Mouse (Mus musculus) neural tube, embryonic 13.5 days (tissue): ENCODE results near the gene Gm20388. TPM values are rescaled to one million over a fixed set of nuclear protein-coding genes. Genes with fewer than 3 reads are reported as not detected.

Experiments
- ATAC-seq: fragments of 200-750 bp; cut with Nextera tagmentation; 2 replicates; pipeline ENCODE4 v1.8.0; 2017; ENCODE audit warnings: low read depth, mild to moderate bottlenecking, moderate TSS enrichment, moderate library complexity
- H3K27ac ChIP-seq: fragments of 300-500 bp; sonication (generic); replicated peaks from 2 replicates; pipeline ENCODE4 v1.5.1; 2015; ENCODE audit warnings: moderate library complexity, mild to moderate bottlenecking, inconsistent platforms
- H3K27me3 ChIP-seq: fragments of 300-500 bp; sonication (generic); 2 replicates; pipeline ENCODE4 v1.6.1; 2015; ENCODE audit warnings: mild to moderate bottlenecking, inconsistent platforms
- H3K36me3 ChIP-seq: fragments of 300-500 bp; sonication (generic); 2 replicates; pipeline ENCODE4 v1.6.1; 2015; ENCODE audit warnings: mild to moderate bottlenecking, inconsistent platforms
- H3K4me1 ChIP-seq: fragments of 300-500 bp; sonication (generic); replicated peaks from 2 replicates; pipeline ENCODE4 v1.6.1; 2015; ENCODE audit warnings: inconsistent platforms
- H3K4me2 ChIP-seq: fragments of 300-500 bp; sonication (generic); 2 replicates; pipeline ENCODE4 v1.6.1; 2015; ENCODE audit warnings: inconsistent platforms, mild to moderate bottlenecking, moderate library complexity
- H3K4me3 ChIP-seq: fragments of 300-500 bp; sonication (generic); 2 replicates; pipeline ENCODE4 v1.5.1; 2015; ENCODE audit warnings: mild to moderate bottlenecking, inconsistent platforms
- H3K9ac ChIP-seq: fragments of 300-500 bp; sonication (generic); 2 replicates; pipeline ENCODE4 v1.6.1; 2015; ENCODE audit warnings: moderate library complexity, mild to moderate bottlenecking, inconsistent platforms
- H3K9me3 ChIP-seq: fragments of 300-500 bp; sonication (generic); 2 replicates; pipeline ENCODE4 v1.6.1; 2016; ENCODE audit warnings: inconsistent platforms
- WGBS: fragments of 180-500 bp; shearing (Covaris S2); methylation state at CpG from one replicate; pipeline ENCODE4 v1.1.7; 2015; 5-methylcytosine and 5-hydroxymethylcytosine counted together
- polyA plus RNA-seq: library from polyadenylated mRNA; unstranded; fragments of >200 nt; fragmentation: Nextera tagmentation; extraction: Ambion mirVana; gene quantifications from 2 replicates; pipeline ENCODE4 v1.2.1, GENCODE M21; 2015

Gm20388 gene
- polyA plus RNA-seq, 1 experiment from 2014 or later, result 0.27 TPM

- ATAC-seq, result no peak
- H3K4me1 ChIP-seq, result peaks cover 26% of the 10 kb centered on the region
- 75% methylated on average over 16 of the region's 16 CpGs for WGBS
- 0 out of 2 replicates have a peak overlapping the region, but pooled peaks have one; percentile 5 for H3K9ac ChIP-seq
- H3K27me3 ChIP-seq, result no peaks in the 10 kb centered on the region
- H3K4me2 ChIP-seq, result no peak overlapping the region
- H3K9me3 ChIP-seq, result no peaks in the 10 kb centered on the region
- peaks cover 11% of the 10 kb centered on the region; the same call in 1 of the 2 replicates for H3K36me3 ChIP-seq
- peak overlapping the region; percentile 46; the same call in 1 of the 2 replicates for H3K27ac ChIP-seq
- H3K4me3 ChIP-seq, result no peak overlapping the region
Observed at GRCm38 (mm10) chr8:123813173-123813891, 3902.7 kb downstream of the Gm20388 start.

- Histone ChIP-seq H3K9ac (0 out of 2 replicates have a peak overlapping the region, but pooled peaks have one; percentile 5), H3K4me1 (peaks cover 21% of the 10 kb centered on the region), H3K27me3 (no peaks in the 10 kb centered on the region), H3K27ac (peak overlapping the region; percentile 46; the same call in 1 of the 2 replicates), H3K4me3 (no peak overlapping the region), H3K4me2 (no peak overlapping the region), H3K36me3 (peaks cover 11% of the 10 kb centered on the region; the same call in 1 of the 2 replicates), H3K9me3 (no peaks in the 10 kb centered on the region)
- 85% methylated on average over 4 of the region's 4 CpGs for WGBS
- ATAC-seq, result no peak
Observed at GRCm38 (mm10) chr8:123813892-123814266, 3903.2 kb downstream of the Gm20388 start.

- no peak overlapping the region for H3K4me2 ChIP-seq
- H3K36me3 ChIP-seq, result peaks cover 11% of the 10 kb centered on the region; the same call in 1 of the 2 replicates
- H3K27ac ChIP-seq, result no peak overlapping the region
- no peaks in the 10 kb centered on the region for H3K27me3 ChIP-seq
- no peak overlapping the region for H3K9ac ChIP-seq
- WGBS, result 86% methylated on average over 11 of the region's 11 CpGs
- H3K4me3 ChIP-seq, result no peak overlapping the region
- H3K4me1 ChIP-seq, result peaks cover 16% of the 10 kb centered on the region; the same call in 1 of the 2 replicates
- H3K9me3 ChIP-seq, result no peaks in the 10 kb centered on the region
- no peak for ATAC-seq
Observed at GRCm38 (mm10) chr8:123815325-123815724, 3904.7 kb downstream of the Gm20388 start.

GRCm38 (mm10) chr8:123816939-123817338 lies 3906.3 kb downstream of the Gm20388 start:
- no peak overlapping the region for H3K9ac ChIP-seq
- no peak overlapping the region for H3K27ac ChIP-seq
- no peaks in the 10 kb centered on the region for H3K27me3 ChIP-seq
- ATAC-seq, result no peak
- no peak overlapping the region for H3K4me2 ChIP-seq
- H3K4me1 ChIP-seq, result peaks cover 16% of the 10 kb centered on the region; the same call in 1 of the 2 replicates
- H3K9me3 ChIP-seq, result no peaks in the 10 kb centered on the region
- no peak overlapping the region for H3K4me3 ChIP-seq
- WGBS, result 85% methylated on average over 8 of the region's 8 CpGs
- H3K36me3 ChIP-seq, result peaks cover 11% of the 10 kb centered on the region; the same call in 1 of the 2 replicates

- WGBS, result 91% methylated on average over 11 of the region's 11 CpGs
- ATAC-seq, result no peak
- Histone ChIP-seq H3K9ac (no peak overlapping the region), H3K36me3 (peaks cover 11% of the 10 kb centered on the region), H3K4me2 (no peak overlapping the region), H3K27ac (no peak overlapping the region), H3K4me1 (peaks cover 16% of the 10 kb centered on the region; the same call in 1 of the 2 replicates), H3K27me3 (no peaks in the 10 kb centered on the region), H3K4me3 (no peak overlapping the region), H3K9me3 (no peaks in the 10 kb centered on the region)
Observed at GRCm38 (mm10) chr8:123817747-123818146, 3907.1 kb downstream of the Gm20388 start.

- no peaks in the 10 kb centered on the region for H3K9me3 ChIP-seq
- H3K9ac ChIP-seq, result no peak overlapping the region
- H3K4me1 ChIP-seq, result 0 out of 2 replicates have a peak, but pooled peaks cover 8% of the 10 kb centered on the region
- ATAC-seq, result no peak
- 92% methylated on average over 19 of the region's 19 CpGs for WGBS
- H3K4me3 ChIP-seq, result no peak overlapping the region
- H3K36me3 ChIP-seq, result peaks cover 24% of the 10 kb centered on the region
- H3K4me2 ChIP-seq, result no peak overlapping the region
- no peaks in the 10 kb centered on the region for H3K27me3 ChIP-seq
- no peak overlapping the region for H3K27ac ChIP-seq
Observed at GRCm38 (mm10) chr8:123819683-123820610, 3909.3 kb downstream of the Gm20388 start.

- Histone ChIP-seq H3K27me3 (no peaks in the 10 kb centered on the region), H3K36me3 (peaks cover 26% of the 10 kb centered on the region), H3K4me3 (no peak overlapping the region), H3K9ac (no peak overlapping the region), H3K4me2 (no peak overlapping the region), H3K9me3 (no peaks in the 10 kb centered on the region), H3K27ac (no peak overlapping the region), H3K4me1 (0 out of 2 replicates have a peak, but pooled peaks cover 8% of the 10 kb centered on the region)
- WGBS, result 94% methylated on average over 6 of the region's 6 CpGs
- no peak for ATAC-seq
Observed at GRCm38 (mm10) chr8:123820780-123821179, 3910.1 kb downstream of the Gm20388 start.

- Histone ChIP-seq H3K27me3 (no peaks in the 10 kb centered on the region), H3K4me2 (no peak overlapping the region), H3K4me1 (no peaks in the 10 kb centered on the region), H3K36me3 (peaks cover 44% of the 10 kb centered on the region), H3K9ac (no peak overlapping the region), H3K4me3 (no peak overlapping the region), H3K27ac (no peak overlapping the region), H3K9me3 (no peaks in the 10 kb centered on the region)
- ATAC-seq, result no peak
- WGBS, result 94% methylated on average over 10 of the region's 10 CpGs
Observed at GRCm38 (mm10) chr8:123823111-123823510, 3912.5 kb downstream of the Gm20388 start.

- no peak for ATAC-seq
Observed at GRCm38 (mm10) chr8:123823532-123824123, 3913.0 kb downstream of the Gm20388 start.

GRCm38 (mm10) chr8:123826001-123826400 lies 3915.4 kb downstream of the Gm20388 start:
- Histone ChIP-seq H3K9me3 (no peaks in the 10 kb centered on the region), H3K4me2 (no peak overlapping the region), H3K36me3 (peaks cover 73% of the 10 kb centered on the region), H3K27ac (no peak overlapping the region), H3K27me3 (no peaks in the 10 kb centered on the region), H3K9ac (no peak overlapping the region), H3K4me3 (no peak overlapping the region), H3K4me1 (no peaks in the 10 kb centered on the region)
- 71% methylated on average over 9 of the region's 9 CpGs for WGBS
- no peak for ATAC-seq

More at GRCm38 (mm10) chr8:123823532-123824123, 3913.0 kb downstream of the Gm20388 start:
- no peak overlapping the region for H3K4me2 ChIP-seq
- H3K9me3 ChIP-seq, result no peaks in the 10 kb centered on the region
- no peaks in the 10 kb centered on the region for H3K27me3 ChIP-seq
- H3K27ac ChIP-seq, result no peak overlapping the region
- H3K4me1 ChIP-seq, result no peaks in the 10 kb centered on the region
- no peak overlapping the region for H3K4me3 ChIP-seq
- H3K36me3 ChIP-seq, result peaks cover 49% of the 10 kb centered on the region
- WGBS, result 96% methylated on average over 18 of the region's 18 CpGs
- H3K9ac ChIP-seq, result no peak overlapping the region

GRCm38 (mm10) chr8:123826758-123827157 lies 3916.1 kb downstream of the Gm20388 start:
- H3K27me3 ChIP-seq, result no peaks in the 10 kb centered on the region
- no peak overlapping the region for H3K4me2 ChIP-seq
- no peaks in the 10 kb centered on the region for H3K4me1 ChIP-seq
- no peak overlapping the region for H3K27ac ChIP-seq
- ATAC-seq, result no peak
- H3K9me3 ChIP-seq, result no peaks in the 10 kb centered on the region
- peaks cover 79% of the 10 kb centered on the region for H3K36me3 ChIP-seq
- H3K4me3 ChIP-seq, result no peak overlapping the region
- no peak overlapping the region for H3K9ac ChIP-seq
- WGBS, result 92% methylated on average over 7 of the region's 7 CpGs
